Mouse (Mus musculus) cerebellum, adult (tissue): ENCODE measurements at regions not wholly inside any gene's neighbourhood (a gene's known extent, or its start where the extent isn't known, plus 50 kb on each side); places are given as distances from the start of the nearest gene placed in this dataset.

Experiments used
- ATAC-seq: cut with Nextera tagmentation; 2 replicates; pipeline ENCODE4 v1.9.2; 2017; ENCODE audit warnings: mild to moderate bottlenecking, moderate library complexity, mixed read lengths; ENCODE audit not compliant: insufficient number of reproducible peaks, low FRiP score, low TSS enrichment

- no peak for ATAC-seq
These were observed 661.0 kb downstream of the Pcdh18 start for GRCm38 (mm10) chr3:49096118-49096517.

DNA sequence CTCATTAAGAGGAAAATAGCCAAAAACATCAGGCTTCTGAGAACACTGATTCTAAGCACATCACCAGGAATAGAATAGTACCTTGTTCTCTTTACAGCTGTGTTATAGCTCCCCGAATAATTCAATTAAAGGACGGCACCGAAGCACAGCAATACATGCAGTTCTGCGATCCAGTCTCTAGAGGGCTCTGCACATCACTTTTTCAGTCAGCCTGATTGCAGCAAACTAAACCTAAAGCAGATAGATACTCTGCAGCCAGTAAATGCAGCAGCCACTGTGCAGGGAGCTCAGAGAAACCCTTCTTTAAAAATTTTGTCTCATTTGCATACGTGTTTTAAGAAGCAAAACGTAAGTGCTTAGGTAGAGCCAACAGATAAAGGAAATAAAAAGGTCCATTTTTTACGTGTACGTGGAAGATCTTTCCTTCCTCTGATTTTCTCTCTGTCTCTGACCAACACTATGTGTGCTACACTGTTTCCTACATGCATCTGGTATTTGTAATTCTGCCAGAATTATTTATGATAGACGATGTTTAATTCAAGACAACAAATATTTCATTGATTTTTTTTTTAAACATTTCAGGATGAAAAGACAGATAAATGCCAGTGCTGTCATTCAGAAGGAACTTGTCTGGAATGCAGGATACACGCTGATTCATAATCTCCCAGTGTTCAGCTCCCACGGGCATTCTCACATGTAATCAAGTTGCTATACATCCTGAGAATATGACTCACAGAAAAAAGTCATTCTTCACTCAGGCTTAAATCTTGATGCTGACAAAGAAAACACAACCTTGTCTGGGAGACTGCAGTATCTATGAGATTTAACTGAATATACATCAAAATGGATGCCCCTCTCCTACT, 663.1 kb downstream of the Pcdh18 start:
- peak; percentile 61; the same call in 1 of the 2 replicates for ATAC-seq

- no peak for ATAC-seq
These were observed 688.3 kb downstream of the Pcdh18 start for GRCm38 (mm10) chr3:49068801-49069200.

GRCm38 (mm10) chr3:49062081-49062480, 695.0 kb downstream of the Pcdh18 start:
- ATAC-seq: no peak

- ATAC-seq: peak; percentile 98
These were observed 724.1 kb downstream of the Pcdh18 start for GRCm38 (mm10) chr3:49032981-49033380.

DNA sequence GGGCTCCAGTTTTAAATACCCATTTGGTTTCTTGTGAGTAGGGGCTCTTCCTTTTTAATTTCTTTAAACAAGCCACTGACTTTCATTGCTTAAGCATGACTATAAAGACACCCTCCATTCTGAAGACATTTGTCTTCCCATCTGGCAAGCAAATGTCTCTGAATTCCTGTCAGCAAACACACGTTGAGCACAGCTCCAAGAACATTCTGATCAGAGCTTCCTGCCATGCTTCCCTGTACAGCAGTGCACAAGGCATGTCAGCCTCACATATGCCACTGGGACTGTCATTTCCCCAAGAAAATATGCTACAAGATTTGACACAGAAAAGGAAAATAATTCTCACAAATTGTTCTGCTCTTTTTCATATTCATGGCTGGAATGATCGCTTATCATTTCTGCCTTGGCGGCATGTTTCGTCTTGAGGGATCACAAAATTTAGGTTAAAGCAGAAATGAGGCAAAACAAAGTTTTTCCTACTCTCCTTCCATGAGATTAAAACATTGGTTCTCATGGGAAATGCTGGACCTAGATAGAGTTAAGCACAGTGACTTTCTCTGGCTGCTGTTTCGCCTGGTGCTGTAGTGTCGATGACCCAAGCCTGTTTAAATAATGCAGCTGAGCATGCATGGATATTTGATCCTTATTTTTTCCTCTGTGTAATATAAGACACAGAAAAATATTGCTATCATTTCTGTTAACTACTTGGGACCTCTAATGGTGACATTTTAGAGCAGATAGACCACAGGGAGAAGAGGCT, 747.7 kb downstream of the Pcdh18 start:
- ATAC-seq: no peak
